Mouse (Mus musculus): ENCODE measurements around the gene Snapc2. TPM values are rescaled to one million over a fixed set of nuclear protein-coding genes. Genes with fewer than 3 reads are reported as not detected.

The Snapc2 gene
- polyA plus RNA-seq, 1 experiment from 2014 or later: 59.8 TPM

Other genes starting within 250 kb of the Snapc2 start
- gene Cd209f, start 147.2 kb upstream of the Snapc2 start, polyA plus RNA-seq (2014; fragmentation: Nextera tagmentation; extraction: Ambion mirVana): not detected in 2 replicates
- gene Cd209g, start 119.0 kb upstream of the Snapc2 start, polyA plus RNA-seq (2014; fragmentation: Nextera tagmentation; extraction: Ambion mirVana): not detected in 2 replicates
- 16.0 and 20.0 TPM in 2 replicates for gene Evi5l, start 86.5 kb upstream of the Snapc2 start, polyA plus RNA-seq (2014; fragmentation: Nextera tagmentation; extraction: Ambion mirVana)
- 7.1 and 9.8 TPM in 2 replicates for gene Prr36, start 35.6 kb upstream of the Snapc2 start, polyA plus RNA-seq (2014; fragmentation: Nextera tagmentation; extraction: Ambion mirVana)
- gene Lrrc8e, start 26.3 kb upstream of the Snapc2 start, polyA plus RNA-seq (2014; fragmentation: Nextera tagmentation; extraction: Ambion mirVana): 0.32 and 0.38 TPM in 2 replicates
- 16.7 TPM in 2 replicates for gene Map2k7, start 14.3 kb upstream of the Snapc2 start, polyA plus RNA-seq (2014; fragmentation: Nextera tagmentation; extraction: Ambion mirVana)
- gene Gm49320, start 14.2 kb upstream of the Snapc2 start, polyA plus RNA-seq (2014; fragmentation: Nextera tagmentation; extraction: Ambion mirVana): 0.53 and 0.67 TPM in 2 replicates
- gene Tgfbr3l, start 4.9 kb upstream of the Snapc2 start, polyA plus RNA-seq (2014; fragmentation: Nextera tagmentation; extraction: Ambion mirVana): 1.5 and 1.8 TPM in 2 replicates
- gene Ctxn1, start 6.2 kb downstream of the Snapc2 start, polyA plus RNA-seq (2014; fragmentation: Nextera tagmentation; extraction: Ambion mirVana): 75.3 and 88.2 TPM in 2 replicates
- gene Timm44, start 22.8 kb downstream of the Snapc2 start, polyA plus RNA-seq (2014; fragmentation: Nextera tagmentation; extraction: Ambion mirVana): 70.2 and 74.3 TPM in 2 replicates
- gene Ccl25, start 72.1 kb downstream of the Snapc2 start, polyA plus RNA-seq (2014; fragmentation: Nextera tagmentation; extraction: Ambion mirVana): 13.6 and 14.0 TPM in 2 replicates
- 384 and 409 TPM in 2 replicates for gene Elavl1, start 72.3 kb downstream of the Snapc2 start, polyA plus RNA-seq (2014; fragmentation: Nextera tagmentation; extraction: Ambion mirVana)
- 7.9 and 10.3 TPM in 2 replicates for gene Cers4, start 239.9 kb downstream of the Snapc2 start, polyA plus RNA-seq (2014; fragmentation: Nextera tagmentation; extraction: Ambion mirVana)

Measured in embryonic facial prominence, embryonic 11.5 days (tissue).